Mouse (Mus musculus): ENCODE results near the gene Vti1a.

DNA sequence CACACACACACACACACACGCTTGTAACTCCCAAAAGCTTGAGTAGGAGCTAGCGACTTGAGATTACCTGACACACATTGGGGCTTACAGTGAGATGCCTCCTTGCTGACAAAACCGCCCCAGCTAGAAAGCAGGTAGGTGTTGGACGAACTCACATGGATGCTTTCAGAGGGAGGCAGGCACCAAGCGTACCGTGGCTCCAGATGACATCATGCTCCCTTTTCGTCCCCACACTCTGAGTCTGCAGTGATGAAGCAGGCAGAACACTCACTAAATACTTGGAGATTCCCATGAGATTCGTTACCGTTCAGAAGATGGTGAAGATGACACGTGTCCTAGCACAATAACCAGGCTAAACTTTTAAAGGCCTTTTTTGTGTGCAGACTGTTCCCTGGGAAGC lies 245.4 kb downstream of the Vti1a start:
- TF ChIP-seq HCFC1 (IDR thresholded peaks at IDR 0.05; ENCODE audit: borderline replicate concordance, insufficient read depth, low read length) (no peak), ZNF384 (IDR thresholded peaks at IDR 0.05; ENCODE audit: low read depth, low read length) (no peak), CHD2 (IDR thresholded peaks at IDR 0.05; ENCODE audit: low read depth, low read length) (no peak)

Measured in ES-E14 (cell line).